Mouse (Mus musculus): ENCODE data around the gene Dync1li2. TPM values are rescaled to one million over a fixed set of nuclear protein-coding genes. Genes with fewer than 3 reads are reported as not detected.
A peak's percentile ranks its signal among the peaks of the same experiment; 100 is the strongest.

Dync1li2 gene
- polyA plus RNA-seq, 1 experiment: 32.1 TPM

GRCm38 (mm10) chr8:104374864-104375846 is 67.7 kb downstream of the Dync1li2 start:
- H3K4me3 ChIP-seq (replicated peaks; ENCODE audit: extremely low read depth, low read depth, low read length): no peak overlapping the region
- WGBS: 35% methylated on average over 14 of the region's 14 CpGs
- DNase-seq: peak; percentile 43

GRCm38 (mm10) chr8:104374269-104374668 is 68.6 kb downstream of the Dync1li2 start:
- TF ChIP-seq CTCF (IDR thresholded peaks at IDR 0.05; ENCODE audit: insufficient read depth, low read length): no peak
- TF ChIP-seq POLR2A (IDR thresholded peaks at IDR 0.05; ENCODE audit: borderline replicate concordance, extremely low read depth, low read depth, low read length): no peak
- Histone ChIP-seq H3K4me3 (replicated peaks; ENCODE audit: extremely low read depth, low read depth, low read length) (no peak overlapping the region), H3K4me1 (ENCODE audit: control insufficient read depth, insufficient read depth, low read length) (peaks cover 13% of the 10 kb centered on the region)
- DNase-seq: no peak
- 75% methylated on average over 11 of the region's 11 CpGs for WGBS

More at GRCm38 (mm10) chr8:104374864-104375846, 67.7 kb downstream of the Dync1li2 start:
- peaks cover 13% of the 10 kb centered on the region for H3K4me1 ChIP-seq (ENCODE audit: control insufficient read depth, insufficient read depth, low read length)
- TF ChIP-seq CTCF (IDR thresholded peaks at IDR 0.05; ENCODE audit: insufficient read depth, low read length) (no peak), POLR2A (IDR thresholded peaks at IDR 0.05; ENCODE audit: borderline replicate concordance, extremely low read depth, low read depth, low read length) (no peak)

GRCm38 (mm10) chr8:104373779-104374178 is 69.1 kb downstream of the Dync1li2 start:
- TF ChIP-seq CTCF (IDR thresholded peaks at IDR 0.05; ENCODE audit: insufficient read depth, low read length) (0 out of 2 replicates have a peak, but pooled peaks have one; percentile 25), POLR2A (IDR thresholded peaks at IDR 0.05; ENCODE audit: borderline replicate concordance, extremely low read depth, low read depth, low read length) (no peak)
- H3K4me3 ChIP-seq (replicated peaks; ENCODE audit: extremely low read depth, low read depth, low read length): no peak overlapping the region
- peak; percentile 30 for DNase-seq
- peaks cover 13% of the 10 kb centered on the region for H3K4me1 ChIP-seq (ENCODE audit: control insufficient read depth, insufficient read depth, low read length)
- WGBS: 62% methylated on average over 11 of the region's 11 CpGs

GRCm38 (mm10) chr8:104371121-104371520 is 71.7 kb downstream of the Dync1li2 start:
- no peak overlapping the region for H3K4me3 ChIP-seq (replicated peaks; ENCODE audit: extremely low read depth, low read depth, low read length)
- H3K4me1 ChIP-seq (ENCODE audit: control insufficient read depth, insufficient read depth, low read length): peaks cover 13% of the 10 kb centered on the region
- DNase-seq: no peak
- WGBS: 88% methylated on average over 6 of the region's 6 CpGs
- TF ChIP-seq POLR2A (IDR thresholded peaks at IDR 0.05; ENCODE audit: borderline replicate concordance, extremely low read depth, low read depth, low read length) (no peak), CTCF (IDR thresholded peaks at IDR 0.05; ENCODE audit: insufficient read depth, low read length) (no peak)

- WGBS: 33% methylated on average over 6 of the region's 6 CpGs
- H3K4me1 ChIP-seq (ENCODE audit: control insufficient read depth, insufficient read depth, low read length): peaks cover 4% of the 10 kb centered on the region
- DNase-seq: no peak
- no peak overlapping the region for H3K4me3 ChIP-seq (replicated peaks; ENCODE audit: extremely low read depth, low read depth, low read length)
- TF ChIP-seq CTCF (IDR thresholded peaks at IDR 0.05; ENCODE audit: insufficient read depth, low read length) (no peak), POLR2A (IDR thresholded peaks at IDR 0.05; ENCODE audit: borderline replicate concordance, extremely low read depth, low read depth, low read length) (no peak)
Observed at GRCm38 (mm10) chr8:104370071-104370470, 72.8 kb downstream of the Dync1li2 start.

- Histone ChIP-seq H3K4me1 (ENCODE audit: control insufficient read depth, insufficient read depth, low read length) (no peaks in the 10 kb centered on the region), H3K4me3 (replicated peaks; ENCODE audit: extremely low read depth, low read depth, low read length) (no peak overlapping the region)
- no peak for TF ChIP-seq CTCF (IDR thresholded peaks at IDR 0.05; ENCODE audit: insufficient read depth, low read length)
- TF ChIP-seq POLR2A (IDR thresholded peaks at IDR 0.05; ENCODE audit: borderline replicate concordance, extremely low read depth, low read depth, low read length): no peak
- 58% methylated on average over 12 of the region's 12 CpGs for WGBS
- DNase-seq: no peak
Observed at GRCm38 (mm10) chr8:104369591-104369990, 73.3 kb downstream of the Dync1li2 start.

Other genes with a start within 250 kb of the Dync1li2 start
- gene Tk2, start 194.5 kb downstream of the Dync1li2 start, polyA plus RNA-seq (2012; rRNA removed): 21.9 and 25.0 TPM in 2 replicates
- gene Cklf, start 192.2 kb downstream of the Dync1li2 start, polyA plus RNA-seq (2012; rRNA removed): 6.1 and 9.5 TPM in 2 replicates
- gene Cmtm2a, start 149.9 kb downstream of the Dync1li2 start, polyA plus RNA-seq (2012; rRNA removed): not detected in 2 replicates
- not detected in 2 replicates for gene Gm45711, start 133.0 kb downstream of the Dync1li2 start, polyA plus RNA-seq (2012; rRNA removed)
- gene Cmtm1, start 132.9 kb downstream of the Dync1li2 start, polyA plus RNA-seq (2012; rRNA removed): not detected in 2 replicates
- gene Gm11020, start 121.5 kb downstream of the Dync1li2 start, polyA plus RNA-seq (2012; rRNA removed): not detected in 2 replicates
- not detected in 2 replicates for gene Cmtm2b, start 120.8 kb downstream of the Dync1li2 start, polyA plus RNA-seq (2012; rRNA removed)
- 154 and 173 TPM in 2 replicates for gene Cmtm3, start 103.6 kb downstream of the Dync1li2 start, polyA plus RNA-seq (2012; rRNA removed)
- 14.9 and 22.4 TPM in 2 replicates for gene Cmtm4, start 47.2 kb downstream of the Dync1li2 start, polyA plus RNA-seq (2012; rRNA removed)
- 0.05 and 0.07 TPM in 2 replicates for gene Terb1, start 66.9 kb upstream of the Dync1li2 start, polyA plus RNA-seq (2012; rRNA removed)
- 7.4 and 17.1 TPM in 2 replicates for gene Nae1, start 91.6 kb upstream of the Dync1li2 start, polyA plus RNA-seq (2012; rRNA removed)
- 1.4 and 1.8 TPM in 2 replicates for gene Car7, start 91.6 kb upstream of the Dync1li2 start, polyA plus RNA-seq (2012; rRNA removed)
- 3.4 and 4.4 TPM in 2 replicates for gene Pdp2, start 148.4 kb upstream of the Dync1li2 start, polyA plus RNA-seq (2012; rRNA removed)
- gene Cdh16, start 181.3 kb upstream of the Dync1li2 start, polyA plus RNA-seq (2012; rRNA removed): 9.6 and 16.2 TPM in 2 replicates
- 10.9 and 19.5 TPM in 2 replicates for gene Rrad, start 188.3 kb upstream of the Dync1li2 start, polyA plus RNA-seq (2012; rRNA removed)
- gene Ciao2b, start 198.9 kb upstream of the Dync1li2 start, polyA plus RNA-seq (2012; rRNA removed): 34.7 and 35.3 TPM in 2 replicates